Mouse (Mus musculus): Measurements from ENCODE around the gene Cd300ld2. TPM values are rescaled to one million over a fixed set of nuclear protein-coding genes. Genes with fewer than 3 reads are reported as not detected.

Cd300ld2 gene
- polyA plus RNA-seq, 1 experiment = 0.90 TPM

DNA sequence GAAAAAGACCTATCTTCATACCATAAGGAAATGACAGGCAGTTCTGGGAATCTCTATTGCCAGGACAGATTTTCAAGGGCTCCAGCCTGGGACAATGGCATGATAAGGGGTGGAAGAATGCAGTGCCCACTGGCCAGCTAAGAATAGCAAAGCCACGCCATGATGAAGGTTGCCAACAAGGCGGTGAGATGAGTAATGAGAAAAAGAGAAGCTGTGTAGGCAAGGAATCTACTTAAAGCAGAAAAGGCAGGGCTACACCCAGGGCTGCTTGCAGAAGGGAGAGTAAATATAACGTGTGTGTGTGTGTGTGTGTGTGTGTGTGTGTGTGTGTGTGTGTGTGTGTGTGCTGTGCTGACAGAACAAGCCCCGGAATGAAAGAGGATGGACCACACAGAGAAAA lies 34.1 kb downstream of the Cd300ld2 start:
- no peak for DNase-seq
- no peaks in the 10 kb centered on the region for H3K36me3 ChIP-seq (ENCODE audit: control insufficient read depth, insufficient read depth, low read length)

DNA sequence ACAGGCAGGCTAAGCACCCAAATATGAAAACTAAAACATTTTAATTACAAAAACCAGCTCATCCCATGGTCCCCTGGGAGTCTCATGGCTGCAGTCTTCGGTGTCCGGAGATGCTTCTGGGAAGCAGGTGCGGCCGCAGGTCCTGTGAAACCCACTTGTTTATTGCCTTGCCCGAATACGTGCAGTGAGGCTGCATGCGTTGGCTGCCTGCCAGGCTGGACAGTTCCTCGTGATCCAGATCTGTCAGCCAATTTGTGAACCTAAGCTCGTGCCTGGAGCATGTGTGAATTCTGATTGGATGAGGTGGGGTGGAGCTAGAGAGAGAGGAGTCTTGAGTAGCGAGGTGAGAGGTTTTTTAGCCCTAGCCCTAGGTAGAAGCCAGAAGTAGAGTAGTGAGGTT lies 43.3 kb downstream of the Cd300ld2 start:
- H3K36me3 ChIP-seq (ENCODE audit: control insufficient read depth, insufficient read depth, low read length) = no peaks in the 10 kb centered on the region
- 93% methylated on average over 10 of the region's 10 CpGs for WGBS
- DNase-seq = no peak
- TF ChIP-seq POLR2A (IDR thresholded peaks at IDR 0.05; ENCODE audit: control insufficient read depth, extremely low read depth, insufficient read depth, low read length, poor library complexity) (no peak), CTCF (IDR thresholded peaks at IDR 0.05; ENCODE audit: borderline replicate concordance, control insufficient read depth, extremely low read depth, insufficient read depth, low read length, poor library complexity) (no peak)
- H3K27me3 ChIP-seq (ENCODE audit: control insufficient read depth, insufficient read depth, low read length) = no peaks in the 10 kb centered on the region
- H3K27ac ChIP-seq (ENCODE audit: control insufficient read depth, insufficient read depth, low read length) = no peak overlapping the region
- H3K4me3 ChIP-seq (ENCODE audit: control insufficient read depth, insufficient read depth, low read length) = no peak overlapping the region
- H3K4me1 ChIP-seq (replicated peaks; ENCODE audit: control insufficient read depth, insufficient read depth, low read length) = no peaks in the 10 kb centered on the region

More for the DNA sequence above, 34.1 kb downstream of the Cd300ld2 start:
- Histone ChIP-seq H3K27ac (ENCODE audit: control insufficient read depth, insufficient read depth, low read length) (no peak overlapping the region), H3K4me1 (replicated peaks; ENCODE audit: control insufficient read depth, insufficient read depth, low read length) (no peaks in the 10 kb centered on the region), H3K4me3 (ENCODE audit: control insufficient read depth, insufficient read depth, low read length) (no peak overlapping the region), H3K27me3 (ENCODE audit: control insufficient read depth, insufficient read depth, low read length) (no peaks in the 10 kb centered on the region)
- TF ChIP-seq CTCF (IDR thresholded peaks at IDR 0.05; ENCODE audit: borderline replicate concordance, control insufficient read depth, extremely low read depth, insufficient read depth, low read length, poor library complexity) (no peak), POLR2A (IDR thresholded peaks at IDR 0.05; ENCODE audit: control insufficient read depth, extremely low read depth, insufficient read depth, low read length, poor library complexity) (no peak)
- WGBS = 76% methylated on average over 4 of the region's 4 CpGs

DNA sequence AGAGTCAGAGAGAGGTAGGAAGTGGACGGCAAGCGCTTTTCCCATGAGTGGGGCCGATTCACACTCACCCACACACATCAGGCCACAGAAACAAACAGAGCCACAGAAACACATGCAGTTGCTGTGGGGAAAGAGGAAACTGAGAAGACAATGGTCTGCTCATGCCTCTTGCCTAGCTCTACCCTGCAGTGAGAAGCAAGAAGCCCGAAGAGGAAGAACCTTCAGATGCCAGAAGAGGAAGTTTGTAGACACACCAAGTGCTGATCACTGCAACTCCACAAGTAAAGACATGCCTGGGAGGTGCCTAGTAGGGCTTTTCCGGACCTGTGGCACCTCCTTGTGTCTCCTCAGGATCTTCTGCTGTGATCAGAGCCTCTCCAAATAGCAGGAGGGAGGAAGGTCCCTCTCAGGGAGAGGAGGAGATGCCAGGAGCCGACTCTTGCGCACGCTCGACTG lies 47.2 kb downstream of the Cd300ld2 start, which contains the start of gene Cd300c:
Gene Cd300c, minus strand, starts transcription at position 406 of the 456 bp plus-strand sequence.
- TF ChIP-seq CTCF (IDR thresholded peaks at IDR 0.05; ENCODE audit: borderline replicate concordance, control insufficient read depth, extremely low read depth, insufficient read depth, low read length, poor library complexity) (no peak), POLR2A (IDR thresholded peaks at IDR 0.05; ENCODE audit: control insufficient read depth, extremely low read depth, insufficient read depth, low read length, poor library complexity) (no peak)
- 63% methylated on average over 9 of the region's 9 CpGs for WGBS
- Histone ChIP-seq H3K27ac (ENCODE audit: control insufficient read depth, insufficient read depth, low read length) (no peak within 1 kb of the TSS), H3K4me1 (replicated peaks; ENCODE audit: control insufficient read depth, insufficient read depth, low read length) (no peaks in the 10 kb centered on the region), H3K4me3 (ENCODE audit: control insufficient read depth, insufficient read depth, low read length) (no peak within 1 kb of the TSS), H3K27me3 (ENCODE audit: control insufficient read depth, insufficient read depth, low read length) (no peaks in the 10 kb centered on the region), H3K36me3 (ENCODE audit: control insufficient read depth, insufficient read depth, low read length) (no peaks in the 10 kb centered on the region)
- DNase-seq = no peak

DNA sequence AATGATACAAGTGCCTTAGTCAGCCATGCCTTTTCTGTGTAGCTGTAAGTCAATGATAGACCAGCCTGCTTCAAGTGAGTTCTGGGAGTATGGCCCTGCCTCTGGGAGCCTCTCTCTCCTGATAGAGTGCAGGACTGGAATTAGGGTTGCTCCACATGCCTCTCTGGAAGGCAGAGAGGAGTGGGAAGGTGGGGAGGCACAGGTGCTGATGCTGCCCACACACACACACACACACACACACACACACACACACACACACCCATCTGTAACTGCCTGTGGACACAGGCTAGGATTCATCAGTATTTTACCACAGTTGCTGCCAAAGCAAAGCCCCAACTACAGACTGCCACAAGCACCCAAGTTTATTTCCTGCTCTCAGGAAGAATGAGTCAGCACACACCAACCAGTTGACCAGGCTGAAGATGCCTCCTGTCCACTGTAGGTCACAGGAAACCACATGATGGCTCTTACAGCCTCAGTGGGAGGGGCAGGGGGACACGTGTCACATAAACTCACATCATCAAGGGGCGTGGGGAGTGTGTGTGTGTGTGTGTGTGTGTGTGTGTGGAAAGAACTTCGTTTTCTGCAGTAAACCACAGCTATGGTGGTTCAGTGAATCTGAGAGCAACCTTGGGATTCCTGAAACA lies 50.7 kb downstream of the Cd300ld2 start:
- Histone ChIP-seq H3K27ac (ENCODE audit: control insufficient read depth, insufficient read depth, low read length) (no peak overlapping the region), H3K4me1 (replicated peaks; ENCODE audit: control insufficient read depth, insufficient read depth, low read length) (no peaks in the 10 kb centered on the region), H3K27me3 (ENCODE audit: control insufficient read depth, insufficient read depth, low read length) (no peaks in the 10 kb centered on the region), H3K36me3 (ENCODE audit: control insufficient read depth, insufficient read depth, low read length) (no peaks in the 10 kb centered on the region), H3K4me3 (ENCODE audit: control insufficient read depth, insufficient read depth, low read length) (no peak overlapping the region)
- no peak for TF ChIP-seq CTCF (IDR thresholded peaks at IDR 0.05; ENCODE audit: borderline replicate concordance, control insufficient read depth, extremely low read depth, insufficient read depth, low read length, poor library complexity)
- no peak for TF ChIP-seq POLR2A (IDR thresholded peaks at IDR 0.05; ENCODE audit: control insufficient read depth, extremely low read depth, insufficient read depth, low read length, poor library complexity)
- 9% methylated on average over 3 of the region's 3 CpGs for WGBS
- no peak for DNase-seq

DNA sequence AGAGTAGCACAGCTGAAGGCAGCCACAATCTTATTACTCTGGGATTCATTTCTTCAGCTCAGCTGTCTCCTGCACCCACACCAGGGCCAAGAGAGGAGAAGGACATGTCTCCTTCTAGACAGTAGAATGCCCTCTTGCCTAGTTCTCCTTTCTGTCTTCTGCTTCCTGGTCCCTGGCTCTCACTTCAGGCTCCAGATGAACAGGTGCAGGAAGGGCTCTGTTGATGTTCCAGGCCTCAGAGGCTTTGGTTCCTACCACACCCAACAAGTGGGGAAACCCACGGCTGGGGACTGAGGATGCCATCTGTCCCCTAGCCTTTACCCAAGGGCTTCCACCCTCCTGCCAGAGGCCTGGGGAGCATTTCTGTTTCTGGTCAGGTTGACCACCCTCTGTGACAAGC lies 55.6 kb downstream of the Cd300ld2 start:
- DNase-seq = no peak
- no peak for TF ChIP-seq POLR2A (IDR thresholded peaks at IDR 0.05; ENCODE audit: control insufficient read depth, extremely low read depth, insufficient read depth, low read length, poor library complexity)
- TF ChIP-seq CTCF (IDR thresholded peaks at IDR 0.05; ENCODE audit: borderline replicate concordance, control insufficient read depth, extremely low read depth, insufficient read depth, low read length, poor library complexity) = no peak
- 15% methylated on average over 1 of the region's 1 CpGs for WGBS
- H3K27ac ChIP-seq (ENCODE audit: control insufficient read depth, insufficient read depth, low read length) = no peak overlapping the region
- no peaks in the 10 kb centered on the region for H3K36me3 ChIP-seq (ENCODE audit: control insufficient read depth, insufficient read depth, low read length)
- no peaks in the 10 kb centered on the region for H3K27me3 ChIP-seq (ENCODE audit: control insufficient read depth, insufficient read depth, low read length)
- no peak overlapping the region for H3K4me3 ChIP-seq (ENCODE audit: control insufficient read depth, insufficient read depth, low read length)
- no peaks in the 10 kb centered on the region for H3K4me1 ChIP-seq (replicated peaks; ENCODE audit: control insufficient read depth, insufficient read depth, low read length)

Other genes starting within 250 kb of the Cd300ld2 start
- gene Btbd17, start 220.2 kb downstream of the Cd300ld2 start, polyA plus RNA-seq (2012; rRNA removed) = 0.53 and 1.1 TPM in 2 replicates
- not detected in 2 replicates for gene Gpr142, start 217.3 kb downstream of the Cd300ld2 start, polyA plus RNA-seq (2012; rRNA removed)
- 5.4 and 6.4 TPM in 2 replicates for gene Gprc5c, start 165.0 kb downstream of the Cd300ld2 start, polyA plus RNA-seq (2012; rRNA removed)
- gene Cd300a, start 126.2 kb downstream of the Cd300ld2 start, polyA plus RNA-seq (2012; rRNA removed) = 3.7 and 4.2 TPM in 2 replicates
- 0.78 and 1.1 TPM in 2 replicates for gene Cd300lb, start 81.8 kb downstream of the Cd300ld2 start, polyA plus RNA-seq (2012; rRNA removed)
- gene Cd300c, start 47.0 kb downstream of the Cd300ld2 start, polyA plus RNA-seq (2012; rRNA removed) = 2.1 and 5.8 TPM in 2 replicates
- 0.91 and 1.3 TPM in 2 replicates for gene Cd300ld, start 26.3 kb downstream of the Cd300ld2 start, polyA plus RNA-seq (2012; rRNA removed)
- 15.3 and 19.9 TPM in 2 replicates for gene Cd300c2, start 14.3 kb downstream of the Cd300ld2 start, polyA plus RNA-seq (2012; rRNA removed)
- gene Cd300ld4, start 10.8 kb upstream of the Cd300ld2 start, polyA plus RNA-seq (2012; rRNA removed) = 1.1 and 6.4 TPM in 2 replicates
- 6.0 and 9.4 TPM in 2 replicates for gene Cd300ld5, start 21.6 kb upstream of the Cd300ld2 start, polyA plus RNA-seq (2012; rRNA removed)
- 41.5 and 45.3 TPM in 2 replicates for gene Cd300ld3, start 32.2 kb upstream of the Cd300ld2 start, polyA plus RNA-seq (2012; rRNA removed)
- 0.12 TPM in 1 of 2 replicates, not detected in the other for gene Cd300e, start 46.0 kb upstream of the Cd300ld2 start, polyA plus RNA-seq (2012; rRNA removed)
- 15.1 and 18.3 TPM in 2 replicates for gene Rab37, start 75.2 kb upstream of the Cd300ld2 start, polyA plus RNA-seq (2012; rRNA removed)
- 8.4 and 10.4 TPM in 2 replicates for gene Cd300lf, start 117.8 kb upstream of the Cd300ld2 start, polyA plus RNA-seq (2012; rRNA removed)
- gene Slc9a3r1, start 147.1 kb upstream of the Cd300ld2 start, polyA plus RNA-seq (2012; rRNA removed) = 202 and 207 TPM in 2 replicates
- 24.1 and 26.8 TPM in 2 replicates for gene Tmem104, start 171.3 kb upstream of the Cd300ld2 start, polyA plus RNA-seq (2012; rRNA removed)
- 9.8 and 11.8 TPM in 2 replicates for gene Nat9, start 171.7 kb upstream of the Cd300ld2 start, polyA plus RNA-seq (2012; rRNA removed)